Mouse (Mus musculus) C2C12 (cell line): ENCODE measurements around the gene Trpm8. TPM values are rescaled to one million over a fixed set of nuclear protein-coding genes. Genes with fewer than 3 reads are reported as not detected.

Experiments used
- H3K27me3 ChIP-seq: one replicate; pipeline ENCODE4 v1.6.1; 2011; ENCODE audit not compliant: control insufficient read depth, insufficient read depth, insufficient read length
- H3K36me3 ChIP-seq: one replicate; pipeline ENCODE4 v1.6.1; 2011; ENCODE audit not compliant: control insufficient read depth, insufficient read depth
- H3K4me3 ChIP-seq: one replicate; pipeline ENCODE4 v1.5.1; 2011; ENCODE audit warnings: mild to moderate bottlenecking, control low read depth; ENCODE audit not compliant: poor library complexity, insufficient read depth, severe bottlenecking
- H3K79me2 ChIP-seq: one replicate; pipeline ENCODE4 v1.6.1; 2011; ENCODE audit not compliant: control insufficient read depth, insufficient read depth
- H3K79me3 ChIP-seq: one replicate; pipeline ENCODE4 v1.6.1; 2011; ENCODE audit warnings: low read depth, control low read depth
- H3ac ChIP-seq: one replicate; pipeline ENCODE3; 2011; ENCODE audit warnings: low read depth; ENCODE audit not compliant: control insufficient read depth, insufficient read length
- CEBPB ChIP-seq: IDR thresholded peaks from one replicate; pipeline ENCODE4 v1.6.1; 2011; ENCODE audit warnings: low read depth, mild to moderate bottlenecking, control low read depth, moderate library complexity
- CTCF ChIP-seq: IDR thresholded peaks from one replicate; pipeline ENCODE4 v1.5.1; 2011; ENCODE audit not compliant: control insufficient read depth, insufficient read depth, insufficient read length
- FOSL1 ChIP-seq: IDR thresholded peaks from one replicate; pipeline ENCODE4 v1.8.0; 2011; ENCODE audit warnings: mild to moderate bottlenecking, low read length; ENCODE audit not compliant: poor library complexity, insufficient read depth, severe bottlenecking
- MAX ChIP-seq: IDR thresholded peaks from one replicate; pipeline ENCODE4 v1.6.1; 2011; ENCODE audit warnings: mild to moderate bottlenecking, control low read depth
- MYOD1 ChIP-seq: IDR thresholded peaks from one replicate; pipeline ENCODE4 v1.6.1; 2011; ENCODE audit warnings: low read depth; ENCODE audit not compliant: control insufficient read depth, insufficient read length
- MYOG ChIP-seq: IDR thresholded peaks from one replicate; pipeline ENCODE4 v1.6.1; 2011; ENCODE audit not compliant: control insufficient read depth, insufficient read length; ENCODE audit errors: extremely low read depth
- USF1 ChIP-seq: IDR thresholded peaks from one replicate; pipeline ENCODE4 v1.6.1; 2011; ENCODE audit warnings: low read depth, mild to moderate bottlenecking, control low read depth, moderate library complexity
- polyA plus RNA-seq: library from polyadenylated mRNA; unstranded; fragments of >200 nt; fragmentation: generic; extraction: Trizol; gene quantifications from one replicate; pipeline ENCODE4 v1.2.1, GENCODE M21; 2012; ENCODE audit warnings: missing spikeins

The Trpm8 gene
- polyA plus RNA-seq, 1 experiment: 0.02 TPM

GRCm38 (mm10) chr1:88310349-88310748 lies 32.9 kb downstream of the Trpm8 start:
- TF ChIP-seq USF1 (no peak), CTCF (no peak), FOSL1 (no peak), MYOG (no peak), CEBPB (no peak), MAX (no peak), MYOD1 (no peak)
- Histone ChIP-seq H3K4me3 (no peak overlapping the region), H3ac (no peak overlapping the region), H3K79me3 (no peaks in the 10 kb centered on the region), H3K36me3 (no peaks in the 10 kb centered on the region), H3K79me2 (no peaks in the 10 kb centered on the region), H3K27me3 (no peaks in the 10 kb centered on the region)

- H3K4me3 ChIP-seq: no peak overlapping the region
Measured at GRCm38 (mm10) chr1:88317279-88317678, 39.8 kb downstream of the Trpm8 start.

GRCm38 (mm10) chr1:88318531-88319060 lies 41.1 kb downstream of the Trpm8 start:
- TF ChIP-seq FOSL1: no peak
- TF ChIP-seq CTCF: peak; percentile 26
- TF ChIP-seq MYOD1: no peak
- no peak for TF ChIP-seq USF1
- TF ChIP-seq MAX: no peak
- no peak for TF ChIP-seq CEBPB
- TF ChIP-seq MYOG: no peak
- Histone ChIP-seq H3ac (no peak overlapping the region), H3K27me3 (no peaks in the 10 kb centered on the region), H3K4me3 (no peak overlapping the region), H3K79me3 (no peaks in the 10 kb centered on the region), H3K79me2 (no peaks in the 10 kb centered on the region), H3K36me3 (no peaks in the 10 kb centered on the region)

More at GRCm38 (mm10) chr1:88317279-88317678, 39.8 kb downstream of the Trpm8 start:
- H3K36me3 ChIP-seq: no peaks in the 10 kb centered on the region
- H3K79me3 ChIP-seq: no peaks in the 10 kb centered on the region
- no peak for TF ChIP-seq MYOG
- no peak for TF ChIP-seq CTCF
- TF ChIP-seq CEBPB: no peak
- TF ChIP-seq FOSL1: no peak
- no peak for TF ChIP-seq MAX
- TF ChIP-seq USF1: no peak
- no peak for TF ChIP-seq MYOD1
- no peaks in the 10 kb centered on the region for H3K27me3 ChIP-seq
- H3ac ChIP-seq: no peak overlapping the region
- H3K79me2 ChIP-seq: no peaks in the 10 kb centered on the region

- no peaks in the 10 kb centered on the region for H3K79me2 ChIP-seq
- TF ChIP-seq USF1: no peak
- no peak overlapping the region for H3ac ChIP-seq
- no peaks in the 10 kb centered on the region for H3K36me3 ChIP-seq
- H3K27me3 ChIP-seq: peaks cover 2% of the 10 kb centered on the region
- no peaks in the 10 kb centered on the region for H3K79me3 ChIP-seq
- H3K4me3 ChIP-seq: no peak overlapping the region
Measured at GRCm38 (mm10) chr1:88320821-88321395, 43.4 kb downstream of the Trpm8 start.

GRCm38 (mm10) chr1:88322146-88322545 lies 44.7 kb downstream of the Trpm8 start:
- Histone ChIP-seq H3ac (no peak overlapping the region), H3K79me2 (no peaks in the 10 kb centered on the region), H3K27me3 (peaks cover 7% of the 10 kb centered on the region), H3K79me3 (no peaks in the 10 kb centered on the region), H3K36me3 (no peaks in the 10 kb centered on the region), H3K4me3 (no peak overlapping the region)
- TF ChIP-seq CEBPB: no peak
- no peak for TF ChIP-seq MYOD1
- no peak for TF ChIP-seq MYOG
- TF ChIP-seq USF1: no peak
- TF ChIP-seq FOSL1: no peak
- TF ChIP-seq MAX: no peak
- no peak for TF ChIP-seq CTCF

- Histone ChIP-seq H3ac (no peak overlapping the region), H3K79me2 (no peaks in the 10 kb centered on the region), H3K36me3 (no peaks in the 10 kb centered on the region), H3K27me3 (peaks cover 7% of the 10 kb centered on the region), H3K79me3 (no peaks in the 10 kb centered on the region), H3K4me3 (no peak overlapping the region)
- TF ChIP-seq CEBPB (no peak), MYOG (no peak), MYOD1 (no peak), FOSL1 (no peak), CTCF (no peak), MAX (no peak), USF1 (no peak)
Measured at GRCm38 (mm10) chr1:88323101-88323500, 45.6 kb downstream of the Trpm8 start.
